Mouse (Mus musculus): ENCODE data around the gene Tbc1d13. TPM values are rescaled to one million over a fixed set of nuclear protein-coding genes. Genes with fewer than 3 reads are reported as not detected.
A peak's percentile ranks its signal among the peaks of the same experiment; 100 is the strongest.
"Not testable (repeated sequence)": the region's sequence is repeated elsewhere in the genome, so short reads cannot be mapped to it uniquely, and the experiment has no call there.

Gene Tbc1d13
- polyA plus RNA-seq, 1 experiment from 2014 or later: 5.2 TPM

GRCm38 (mm10) chr2:30136458-30136857 lies 2.9 kb downstream of the Tbc1d13 start:
- H3K4me3 ChIP-seq (ENCODE audit: low read length): no peak overlapping the region
- H3K27ac ChIP-seq (ENCODE audit: low read length): no peak overlapping the region
- peaks cover 11% of the 10 kb centered on the region for H3K4me1 ChIP-seq (replicated peaks; ENCODE audit: control insufficient read depth, insufficient read depth, low read length)
- no peak overlapping the region for H3K4me2 ChIP-seq (ENCODE audit: low read depth, low read length)
- no peaks in the 10 kb centered on the region for H3K27me3 ChIP-seq (ENCODE audit: control insufficient read depth, insufficient read depth, low read depth, low read length)
- no peak for ATAC-seq (ENCODE audit: low read depth)
- H3K9ac ChIP-seq (ENCODE audit: low read length): no peak overlapping the region
- WGBS: 89% methylated on average over 10 of the region's 10 CpGs
- H3K9me3 ChIP-seq (ENCODE audit: control insufficient read depth, low read length): no peaks in the 10 kb centered on the region
- peaks cover 16% of the 10 kb centered on the region for H3K36me3 ChIP-seq (ENCODE audit: control insufficient read depth, insufficient read depth, low read length)

GRCm38 (mm10) chr2:30140021-30140420 lies 6.5 kb downstream of the Tbc1d13 start:
- not testable (repeated sequence) for H3K27ac ChIP-seq (ENCODE audit: low read length); H3K4me1 ChIP-seq (replicated peaks; ENCODE audit: control insufficient read depth, insufficient read depth, low read length); H3K9me3 ChIP-seq (ENCODE audit: control insufficient read depth, low read length); ATAC-seq (ENCODE audit: low read depth); H3K4me3 ChIP-seq (ENCODE audit: low read length); H3K4me2 ChIP-seq (ENCODE audit: low read depth, low read length); H3K27me3 ChIP-seq (ENCODE audit: control insufficient read depth, insufficient read depth, low read depth, low read length); H3K9ac ChIP-seq (ENCODE audit: low read length)
- peaks cover 26% of the 10 kb centered on the region for H3K36me3 ChIP-seq (ENCODE audit: control insufficient read depth, insufficient read depth, low read length)
- WGBS: 94% methylated on average over 4 of the region's 4 CpGs

- peaks cover 4% of the 10 kb centered on the region; the same call in 1 of the 2 replicates for H3K4me1 ChIP-seq (replicated peaks; ENCODE audit: control insufficient read depth, insufficient read depth, low read length)
- no peak overlapping the region for H3K4me3 ChIP-seq (ENCODE audit: low read length)
- ATAC-seq (ENCODE audit: low read depth): no peak
- H3K27ac ChIP-seq (ENCODE audit: low read length): no peak overlapping the region
- H3K4me2 ChIP-seq (ENCODE audit: low read depth, low read length): no peak overlapping the region
- no peaks in the 10 kb centered on the region for H3K9me3 ChIP-seq (ENCODE audit: control insufficient read depth, low read length)
- no peaks in the 10 kb centered on the region for H3K27me3 ChIP-seq (ENCODE audit: control insufficient read depth, insufficient read depth, low read depth, low read length)
- H3K36me3 ChIP-seq (ENCODE audit: control insufficient read depth, insufficient read depth, low read length): peaks cover 30% of the 10 kb centered on the region
- WGBS: 98% methylated on average over 4 of the region's 4 CpGs
- H3K9ac ChIP-seq (ENCODE audit: low read length): no peak overlapping the region
These were observed 10.9 kb downstream of the Tbc1d13 start for GRCm38 (mm10) chr2:30144436-30144835.

GRCm38 (mm10) chr2:30147466-30147865 lies 13.9 kb downstream of the Tbc1d13 start:
- Histone ChIP-seq H3K27ac (ENCODE audit: low read length) (no peak overlapping the region), H3K4me2 (ENCODE audit: low read depth, low read length) (no peak overlapping the region), H3K4me3 (ENCODE audit: low read length) (no peak overlapping the region), H3K4me1 (replicated peaks; ENCODE audit: control insufficient read depth, insufficient read depth, low read length) (peaks cover 4% of the 10 kb centered on the region; the same call in 1 of the 2 replicates), H3K27me3 (ENCODE audit: control insufficient read depth, insufficient read depth, low read depth, low read length) (no peaks in the 10 kb centered on the region), H3K9me3 (ENCODE audit: control insufficient read depth, low read length) (no peaks in the 10 kb centered on the region), H3K36me3 (ENCODE audit: control insufficient read depth, insufficient read depth, low read length) (peaks cover 39% of the 10 kb centered on the region), H3K9ac (ENCODE audit: low read length) (no peak overlapping the region)
- ATAC-seq (ENCODE audit: low read depth): peak; percentile 87
- WGBS: 65% methylated on average over 4 of the region's 4 CpGs

GRCm38 (mm10) chr2:30151840-30152239 lies 18.3 kb downstream of the Tbc1d13 start:
- 84% methylated on average over 11 of the region's 11 CpGs for WGBS
- Histone ChIP-seq H3K4me2 (ENCODE audit: low read depth, low read length) (no peak overlapping the region), H3K36me3 (ENCODE audit: control insufficient read depth, insufficient read depth, low read length) (peaks cover 29% of the 10 kb centered on the region), H3K9me3 (ENCODE audit: control insufficient read depth, low read length) (no peaks in the 10 kb centered on the region), H3K4me3 (ENCODE audit: low read length) (no peak overlapping the region), H3K9ac (ENCODE audit: low read length) (no peak overlapping the region), H3K27ac (ENCODE audit: low read length) (no peak overlapping the region), H3K4me1 (replicated peaks; ENCODE audit: control insufficient read depth, insufficient read depth, low read length) (peaks cover 4% of the 10 kb centered on the region; the same call in 1 of the 2 replicates), H3K27me3 (ENCODE audit: control insufficient read depth, insufficient read depth, low read depth, low read length) (no peaks in the 10 kb centered on the region)
- no peak for ATAC-seq (ENCODE audit: low read depth)

- no peak overlapping the region for H3K4me2 ChIP-seq (ENCODE audit: low read depth, low read length)
- no peak for ATAC-seq (ENCODE audit: low read depth)
- H3K4me3 ChIP-seq (ENCODE audit: low read length): no peak overlapping the region
- H3K36me3 ChIP-seq (ENCODE audit: control insufficient read depth, insufficient read depth, low read length): peaks cover 25% of the 10 kb centered on the region
- H3K4me1 ChIP-seq (replicated peaks; ENCODE audit: control insufficient read depth, insufficient read depth, low read length): no peaks in the 10 kb centered on the region
- no peak overlapping the region; the same call in 1 of the 2 replicates for H3K27ac ChIP-seq (ENCODE audit: low read length)
- no peaks in the 10 kb centered on the region for H3K9me3 ChIP-seq (ENCODE audit: control insufficient read depth, low read length)
- H3K9ac ChIP-seq (ENCODE audit: low read length): no peak overlapping the region
- no peaks in the 10 kb centered on the region for H3K27me3 ChIP-seq (ENCODE audit: control insufficient read depth, insufficient read depth, low read depth, low read length)
- WGBS: 68% methylated on average over 8 of the region's 8 CpGs
These were observed 19.1 kb downstream of the Tbc1d13 start for GRCm38 (mm10) chr2:30152616-30153015.

- not testable (repeated sequence) for H3K36me3 ChIP-seq (ENCODE audit: control insufficient read depth, insufficient read depth, low read length); H3K4me3 ChIP-seq (ENCODE audit: low read length); H3K4me2 ChIP-seq (ENCODE audit: low read depth, low read length); H3K4me1 ChIP-seq (replicated peaks; ENCODE audit: control insufficient read depth, insufficient read depth, low read length); H3K27ac ChIP-seq (ENCODE audit: low read length); ATAC-seq (ENCODE audit: low read depth); H3K9ac ChIP-seq (ENCODE audit: low read length); H3K9me3 ChIP-seq (ENCODE audit: control insufficient read depth, low read length); H3K27me3 ChIP-seq (ENCODE audit: control insufficient read depth, insufficient read depth, low read depth, low read length)
- WGBS: 74% methylated on average over 7 of the region's 10 CpGs
These were observed 26.3 kb downstream of the Tbc1d13 start for GRCm38 (mm10) chr2:30159871-30160270.

- Histone ChIP-seq H3K27ac (ENCODE audit: low read length) (no peak overlapping the region), H3K4me2 (ENCODE audit: low read depth, low read length) (no peak overlapping the region), H3K9ac (ENCODE audit: low read length) (no peak overlapping the region), H3K4me3 (ENCODE audit: low read length) (no peak overlapping the region), H3K9me3 (ENCODE audit: control insufficient read depth, low read length) (peaks cover 12% of the 10 kb centered on the region), H3K27me3 (ENCODE audit: control insufficient read depth, insufficient read depth, low read depth, low read length) (no peaks in the 10 kb centered on the region), H3K36me3 (ENCODE audit: control insufficient read depth, insufficient read depth, low read length) (no peaks in the 10 kb centered on the region), H3K4me1 (replicated peaks; ENCODE audit: control insufficient read depth, insufficient read depth, low read length) (no peaks in the 10 kb centered on the region)
- ATAC-seq (ENCODE audit: low read depth): no peak
These were observed 28.3 kb downstream of the Tbc1d13 start for GRCm38 (mm10) chr2:30161809-30162208.

GRCm38 (mm10) chr2:30164340-30164932 lies 30.9 kb downstream of the Tbc1d13 start:
- WGBS: 44% methylated on average over 9 of the region's 9 CpGs
- no peak for ATAC-seq (ENCODE audit: low read depth)
- H3K27me3 ChIP-seq (ENCODE audit: control insufficient read depth, insufficient read depth, low read depth, low read length): no peaks in the 10 kb centered on the region
- H3K9ac ChIP-seq (ENCODE audit: low read length): no peak overlapping the region
- no peak overlapping the region for H3K27ac ChIP-seq (ENCODE audit: low read length)
- no peaks in the 10 kb centered on the region for H3K4me1 ChIP-seq (replicated peaks; ENCODE audit: control insufficient read depth, insufficient read depth, low read length)
- H3K4me3 ChIP-seq (ENCODE audit: low read length): no peak overlapping the region
- H3K9me3 ChIP-seq (ENCODE audit: control insufficient read depth, low read length): peaks cover 17% of the 10 kb centered on the region
- H3K4me2 ChIP-seq (ENCODE audit: low read depth, low read length): no peak overlapping the region
- no peaks in the 10 kb centered on the region for H3K36me3 ChIP-seq (ENCODE audit: control insufficient read depth, insufficient read depth, low read length)

GRCm38 (mm10) chr2:30166677-30167076 lies 33.1 kb downstream of the Tbc1d13 start:
- Histone ChIP-seq H3K9ac (ENCODE audit: low read length) (no peak overlapping the region), H3K4me2 (ENCODE audit: low read depth, low read length) (no peak overlapping the region), H3K4me1 (replicated peaks; ENCODE audit: control insufficient read depth, insufficient read depth, low read length) (no peaks in the 10 kb centered on the region; the same call in 1 of the 2 replicates), H3K36me3 (ENCODE audit: control insufficient read depth, insufficient read depth, low read length) (no peaks in the 10 kb centered on the region), H3K27ac (ENCODE audit: low read length) (no peak overlapping the region), H3K4me3 (ENCODE audit: low read length) (no peak overlapping the region), H3K9me3 (ENCODE audit: control insufficient read depth, low read length) (peaks cover 17% of the 10 kb centered on the region), H3K27me3 (ENCODE audit: control insufficient read depth, insufficient read depth, low read depth, low read length) (no peaks in the 10 kb centered on the region)
- 56% methylated on average over 4 of the region's 4 CpGs for WGBS
- no peak for ATAC-seq (ENCODE audit: low read depth)
